Mouse (Mus musculus) heart, adult 8-10 months (tissue): ENCODE results near the gene Rad51. TPM values are rescaled to one million over a fixed set of nuclear protein-coding genes. Genes with fewer than 3 reads are reported as not detected.
A peak's percentile ranks its signal among the peaks of the same experiment; 100 is the strongest.

Source experiments
- DNase-seq: peaks from one replicate; pipeline ENCODE4 v3.0.0; 2022; ENCODE audit warnings: low spot score
- total RNA-seq, 4 experiments: library from RNA; stranded (reverse); gene quantifications; 2 replicates each; pipeline ENCODE4 v1.2.4; 2022

Rad51 gene
- under 1 TPM; 0.22 to 0.60 (median 0.28) TPM for total RNA-seq

DNA sequence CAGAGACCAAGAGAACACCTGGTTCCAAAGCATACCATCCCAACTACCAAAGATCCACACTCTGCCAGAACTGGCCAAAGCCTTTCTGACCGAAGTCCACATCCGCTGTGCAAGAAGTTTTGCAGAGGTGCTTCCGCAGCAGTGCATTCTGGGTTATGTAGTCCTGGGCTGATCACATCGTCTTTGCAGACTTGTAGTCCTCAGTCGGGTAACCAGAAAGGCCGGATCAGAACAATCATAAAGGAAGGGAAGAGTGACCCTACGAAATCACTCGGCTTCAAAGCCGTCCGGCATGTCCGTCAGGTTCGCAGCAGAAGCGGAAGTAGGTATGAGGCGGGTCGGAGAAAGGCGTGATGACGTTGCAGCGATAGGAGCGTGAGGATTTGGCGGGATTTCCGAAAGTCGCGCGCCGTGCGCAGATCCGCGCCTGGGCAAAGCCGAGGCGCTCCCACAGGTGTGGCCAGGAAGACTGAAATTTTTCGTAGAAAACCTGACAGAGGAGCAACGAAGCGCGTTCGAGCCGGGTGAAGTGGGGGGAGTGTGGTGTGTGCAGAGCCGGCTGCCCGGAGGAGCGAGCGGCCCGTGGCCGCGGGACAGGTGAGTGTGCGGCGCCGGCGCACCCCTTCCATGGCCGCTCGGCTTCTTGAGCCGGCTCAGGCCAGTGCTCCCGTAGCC, at the start of gene Rad51:
TSS of gene Rad51 (plus strand) at position 356 of the 675 bp plus-strand sequence.
- peak; percentile 87 for DNase-seq

DNA sequence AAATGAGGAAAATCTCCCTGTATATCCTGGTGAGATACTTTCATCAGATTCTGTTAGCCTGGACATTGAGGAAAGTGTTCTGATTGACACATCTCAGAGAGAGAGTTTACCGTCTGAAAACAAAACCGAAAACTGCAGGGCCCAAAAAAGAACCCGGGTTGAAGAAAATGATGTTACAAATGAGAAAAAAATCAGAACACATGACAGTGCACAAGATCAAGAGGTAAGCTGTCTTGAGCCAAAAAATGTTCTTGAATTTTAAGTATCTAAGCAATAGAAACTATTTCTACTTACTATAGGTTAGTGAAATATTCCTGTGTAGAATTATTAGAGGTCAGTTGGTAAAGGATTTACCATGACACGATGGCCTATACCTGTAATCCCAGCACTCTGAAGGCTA, 40.2 kb upstream of the Rad51 start:
- no peak for DNase-seq

DNA sequence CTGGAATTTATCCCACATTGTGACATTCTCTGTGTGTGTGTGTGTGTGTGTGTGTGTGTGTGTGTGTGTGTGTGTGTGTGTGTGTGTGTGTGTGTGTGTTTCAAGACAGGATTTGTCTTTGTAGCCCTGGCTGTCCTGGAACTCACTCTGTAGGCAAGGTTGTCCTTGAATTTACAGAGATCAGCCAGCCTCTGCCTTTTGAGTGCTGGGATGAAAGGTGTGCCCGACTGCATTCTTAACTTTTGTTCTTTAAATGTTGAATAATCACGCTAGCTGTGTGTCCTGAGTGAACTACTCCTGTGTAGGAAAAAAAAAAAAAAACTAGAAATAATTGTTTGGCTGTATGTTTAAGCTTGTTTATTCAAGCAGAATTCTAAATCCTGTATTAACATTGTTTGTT, 26.4 kb upstream of the Rad51 start:
- DNase-seq: no peak

DNA sequence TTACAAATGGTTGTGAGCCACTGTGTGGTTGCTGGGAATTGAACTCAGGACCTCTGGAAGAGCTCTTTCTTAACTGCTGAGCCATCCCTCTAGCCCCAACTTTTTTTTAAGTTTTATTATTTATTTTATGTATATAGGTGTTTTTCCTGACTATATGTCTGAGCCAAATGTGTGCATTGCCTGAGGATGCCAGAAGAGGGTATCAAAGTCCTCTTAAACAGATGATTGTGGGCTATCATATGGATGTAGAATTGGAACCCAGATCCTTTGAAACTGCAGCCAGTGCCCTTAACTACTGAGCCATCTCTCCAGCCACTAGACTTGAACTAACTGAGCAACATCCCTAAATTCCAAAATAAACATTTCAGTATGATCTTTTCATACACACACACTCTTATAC, 11.0 kb upstream of the Rad51 start:
- no peak for DNase-seq

DNA sequence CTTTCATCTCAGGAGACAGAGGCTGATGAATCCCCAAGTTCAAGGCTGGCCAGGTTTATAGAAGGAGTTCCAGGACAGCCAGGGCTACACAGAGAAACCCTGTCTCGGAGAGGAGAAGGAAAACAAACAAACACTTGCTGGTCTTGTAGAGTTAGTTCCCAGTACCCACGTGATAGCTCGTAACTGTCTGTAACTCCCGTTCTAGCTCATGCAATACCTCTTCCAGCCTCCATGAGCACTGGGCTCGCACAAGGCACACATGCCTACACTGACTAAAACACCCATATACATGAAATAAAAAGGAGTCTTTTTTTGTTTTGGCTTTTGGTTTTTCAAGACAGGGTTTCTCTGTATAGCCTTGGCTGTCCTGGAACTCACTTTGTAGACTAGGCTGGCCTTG, 6.0 kb upstream of the Rad51 start:
- DNase-seq: no peak

DNA sequence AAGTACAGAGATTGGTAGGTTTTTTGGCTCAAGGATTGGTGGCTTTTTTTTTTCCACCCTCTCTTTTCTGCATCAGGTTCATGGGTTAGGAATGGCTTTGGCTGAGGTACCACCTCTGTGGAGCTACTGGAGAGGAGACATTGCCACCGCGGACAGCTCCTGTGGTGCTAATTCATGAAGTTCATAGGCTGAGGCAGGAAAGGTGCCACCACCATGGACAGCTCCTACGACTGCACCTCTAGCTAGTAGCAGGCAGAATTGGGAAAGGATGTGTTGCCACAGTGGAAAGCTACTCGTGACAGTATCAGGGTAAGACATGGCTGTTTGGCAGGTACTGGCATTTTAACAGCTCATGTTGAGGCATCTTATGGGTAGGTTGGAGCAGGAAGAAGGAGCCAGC, 4.0 kb upstream of the Rad51 start:
- peak; percentile 19 for DNase-seq

DNA sequence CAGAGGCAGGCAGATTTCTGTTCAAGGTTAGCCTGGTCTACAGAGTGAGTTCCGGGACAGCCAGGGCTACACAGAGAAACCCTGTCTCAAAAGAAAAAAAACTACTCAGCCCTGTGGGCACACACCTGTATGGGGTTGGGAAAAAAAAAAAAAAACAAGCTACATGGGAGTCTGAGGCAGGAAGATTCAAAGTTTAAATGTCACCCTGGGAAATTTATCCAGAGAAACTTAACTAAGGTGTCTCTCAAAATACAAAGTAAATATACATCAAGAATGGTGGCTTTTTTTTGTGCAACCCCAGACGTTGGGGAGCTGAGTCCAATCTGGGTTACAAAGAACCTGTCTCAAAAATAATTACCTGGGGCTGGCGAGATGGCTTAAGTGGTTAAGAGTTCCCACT, 1.5 kb upstream of the Rad51 start:
- no peak for DNase-seq

DNA sequence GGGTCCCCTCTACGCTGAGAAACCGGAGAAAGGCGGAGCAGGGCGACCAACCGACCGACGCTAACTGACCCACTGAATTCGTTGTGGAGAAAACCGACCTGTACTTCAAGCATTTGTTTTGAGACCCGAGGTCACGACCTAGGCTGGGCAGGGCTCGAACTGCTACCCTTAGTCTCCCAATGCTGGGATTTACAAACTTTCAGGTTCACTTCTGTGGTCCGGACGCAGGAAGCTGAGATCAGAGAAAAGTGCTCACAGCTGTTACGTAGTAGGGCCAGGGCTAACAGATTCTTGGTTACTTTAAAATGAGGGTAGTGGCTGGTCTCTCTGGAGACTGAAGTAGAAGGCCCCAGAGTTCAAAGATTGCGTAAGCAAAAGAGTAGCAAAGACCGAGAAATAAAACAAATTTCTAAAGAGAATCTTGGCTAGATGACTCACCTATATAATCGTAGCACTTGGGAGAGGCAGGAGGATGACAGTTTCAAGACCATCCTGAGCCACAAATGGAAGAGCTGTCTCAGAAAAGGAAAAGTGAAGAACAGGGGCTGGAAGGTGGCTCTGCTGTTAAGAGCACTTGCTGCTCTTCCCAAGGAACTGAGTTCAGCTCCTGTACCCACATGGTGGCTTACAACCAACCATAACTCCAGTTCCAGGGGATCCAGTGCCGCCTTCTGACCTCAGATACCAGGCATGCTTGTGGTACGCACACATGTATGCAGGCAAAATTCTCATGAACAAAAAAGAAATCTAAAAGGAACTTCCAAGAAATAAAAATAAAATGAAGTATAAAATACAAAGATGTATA, 730 bp downstream of the Rad51 start:
- no peak for DNase-seq

DNA sequence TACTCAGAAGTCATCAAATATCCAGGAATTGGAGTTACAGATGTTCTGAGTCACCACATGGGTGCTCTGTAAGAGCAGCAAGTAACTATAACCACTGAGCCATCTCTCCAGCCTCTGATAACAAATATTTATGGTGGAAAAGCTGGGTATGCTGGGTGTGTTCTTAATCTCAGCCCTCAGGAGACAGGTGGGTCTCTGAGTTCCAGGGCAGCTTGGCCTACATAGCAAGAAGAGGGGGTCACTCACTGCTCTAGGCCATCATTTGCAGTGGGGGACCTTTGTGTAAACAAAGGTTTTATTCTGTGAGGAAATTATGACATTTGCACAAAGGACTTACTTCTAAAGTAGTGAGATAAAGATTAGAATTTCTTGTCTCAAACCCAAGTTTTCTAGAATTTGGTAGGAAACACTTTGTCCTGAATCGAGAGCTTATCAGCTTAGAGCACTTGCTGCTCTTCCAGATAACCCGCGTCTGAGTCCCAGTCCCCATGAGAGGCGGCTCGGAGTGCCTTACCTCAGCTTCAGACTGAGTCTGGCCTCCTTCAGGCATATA, 23.8 kb downstream of the Rad51 start:
- DNase-seq: no peak

DNA sequence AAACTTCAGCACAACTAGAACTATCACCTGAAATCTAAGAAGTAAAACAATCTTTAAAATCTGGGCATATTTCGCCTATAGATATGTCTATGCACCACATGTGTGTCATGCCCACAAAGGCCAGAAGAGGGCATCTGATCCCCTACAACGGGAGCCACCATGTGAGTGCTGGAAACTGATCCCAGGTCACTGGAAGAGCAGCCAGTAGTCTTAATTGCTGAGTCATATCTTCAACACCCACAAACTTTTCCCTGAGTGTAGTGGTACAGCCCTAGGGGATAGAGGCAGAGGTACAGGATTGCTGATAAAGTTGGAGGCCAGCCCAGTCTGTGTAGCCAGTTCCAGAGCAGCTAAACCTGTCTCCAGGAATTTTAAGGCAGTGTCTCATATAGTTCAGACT, 32.6 kb downstream of the Rad51 start:
- DNase-seq: no peak

DNA sequence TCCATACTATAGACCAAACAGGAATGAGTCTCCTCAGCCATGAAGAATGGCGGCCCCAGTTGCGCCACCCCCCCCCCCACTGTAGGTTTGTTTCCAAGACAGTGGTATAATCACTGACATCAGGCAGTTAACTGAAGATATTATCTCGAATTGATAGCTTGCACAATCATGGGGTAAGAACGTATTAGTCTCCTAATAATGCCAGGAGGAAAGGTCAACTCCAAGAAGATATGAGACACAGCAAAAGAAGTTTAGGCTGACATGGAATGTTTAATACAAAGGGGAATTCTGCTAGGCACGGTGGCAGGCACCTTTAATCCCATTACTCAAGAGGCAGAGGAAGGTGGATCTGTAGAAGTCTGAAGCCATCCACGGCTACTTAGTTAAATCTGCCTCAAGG, 33.8 kb downstream of the Rad51 start:
- no peak for DNase-seq

DNA sequence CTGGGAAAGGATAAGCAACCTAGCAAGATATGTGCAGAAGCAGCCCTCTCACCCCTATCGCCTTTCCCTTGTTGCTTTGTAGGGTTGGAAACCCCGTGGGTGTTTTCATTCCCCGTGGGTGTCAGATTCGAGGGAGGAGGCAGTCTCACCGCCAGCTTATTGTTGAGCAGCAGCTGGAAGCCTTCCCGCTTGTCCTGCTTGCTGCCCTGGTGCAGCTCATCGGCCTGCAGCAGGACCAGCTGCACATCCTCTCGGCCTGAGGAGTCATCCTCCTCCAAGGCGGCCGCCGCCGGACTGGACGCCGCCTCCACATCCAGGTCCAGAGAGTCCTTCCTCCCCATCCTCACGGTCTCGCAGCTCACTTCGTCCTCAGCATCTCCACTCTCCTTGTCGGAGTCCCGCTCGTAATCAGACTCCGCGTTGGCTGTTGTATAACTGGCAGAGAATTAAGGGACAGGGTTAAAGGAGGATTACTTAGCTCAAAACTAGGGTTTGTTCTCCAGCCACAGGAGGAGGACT, 34.6 kb downstream of the Rad51 start:
- DNase-seq: no peak

DNA sequence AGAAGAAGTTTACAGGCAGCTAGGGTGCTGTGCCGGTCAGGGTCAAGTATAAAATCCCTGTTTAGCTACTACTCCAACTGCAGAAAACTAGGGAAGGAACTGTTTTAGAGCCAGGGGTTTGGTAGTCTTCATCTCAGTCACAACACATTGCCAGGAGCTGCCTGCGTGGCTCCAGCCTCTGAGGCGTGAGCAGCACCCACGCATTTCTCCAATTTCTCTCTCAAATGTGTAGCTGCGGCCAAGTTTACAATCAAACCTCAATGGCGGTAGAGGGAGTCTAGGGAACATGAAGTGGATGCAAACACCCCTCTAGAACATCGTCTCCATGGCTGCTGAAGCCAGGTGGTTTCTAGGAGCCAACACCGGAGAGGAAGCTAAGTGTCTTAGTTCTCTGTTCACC, 35.2 kb downstream of the Rad51 start:
- DNase-seq: no peak

DNA sequence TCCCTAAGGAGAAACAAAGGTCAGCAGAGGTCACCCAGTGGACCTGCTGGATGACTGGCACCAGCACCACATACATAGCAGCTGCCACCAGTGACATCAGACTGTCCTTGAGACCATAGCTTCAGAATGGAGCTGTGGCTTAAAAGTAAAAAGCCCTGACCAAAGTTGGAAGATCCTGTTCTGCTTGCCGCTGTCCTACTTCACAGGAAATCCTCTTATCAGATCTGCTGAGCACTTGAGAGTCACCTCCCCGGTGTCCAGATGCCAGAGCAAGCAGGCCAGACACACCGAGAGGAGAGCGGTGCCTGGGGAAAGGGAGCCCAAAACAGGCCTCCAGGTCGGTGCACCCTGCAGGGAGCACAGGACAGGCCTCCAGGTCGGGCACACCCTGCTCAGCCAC, 39.7 kb downstream of the Rad51 start:
- no peak for DNase-seq

DNA sequence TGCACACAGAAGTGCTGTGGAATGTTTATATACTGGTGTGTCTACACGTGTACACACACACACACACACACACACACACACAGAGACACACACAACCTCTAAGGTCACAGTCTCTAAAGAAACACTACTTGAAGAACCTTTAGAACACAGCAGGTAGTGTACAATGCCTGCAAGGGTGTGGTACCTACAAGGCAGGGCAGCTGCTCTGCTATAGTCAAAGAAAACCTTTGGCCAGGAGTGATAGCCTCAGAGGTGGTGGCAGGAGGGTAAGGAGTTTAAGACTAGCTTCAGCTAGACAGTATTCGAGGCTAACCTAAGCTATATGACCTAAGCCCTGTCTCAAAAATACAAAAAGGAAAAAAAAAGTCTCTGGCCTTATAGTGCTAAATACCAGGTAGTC, 42.1 kb downstream of the Rad51 start:
- no peak for DNase-seq

DNA sequence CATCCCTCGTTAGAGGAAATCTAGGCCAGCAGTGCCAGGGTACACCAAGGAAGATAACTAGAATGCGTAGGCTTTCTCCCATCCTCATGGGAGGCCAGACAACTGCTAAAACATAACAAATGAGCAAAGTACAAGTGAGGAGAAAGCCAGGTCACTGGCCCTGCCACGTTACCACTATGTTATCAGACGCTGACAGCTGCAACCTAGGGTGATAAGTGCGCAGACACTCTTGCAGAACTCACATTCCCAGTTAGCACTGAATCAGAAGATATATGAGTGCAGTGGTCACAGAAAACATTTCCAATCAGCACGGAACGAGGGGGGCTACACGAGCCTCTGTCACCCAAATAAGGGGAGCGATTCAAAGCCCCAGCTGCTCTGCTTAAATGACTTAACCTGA, 42.8 kb downstream of the Rad51 start:
- no peak for DNase-seq

DNA sequence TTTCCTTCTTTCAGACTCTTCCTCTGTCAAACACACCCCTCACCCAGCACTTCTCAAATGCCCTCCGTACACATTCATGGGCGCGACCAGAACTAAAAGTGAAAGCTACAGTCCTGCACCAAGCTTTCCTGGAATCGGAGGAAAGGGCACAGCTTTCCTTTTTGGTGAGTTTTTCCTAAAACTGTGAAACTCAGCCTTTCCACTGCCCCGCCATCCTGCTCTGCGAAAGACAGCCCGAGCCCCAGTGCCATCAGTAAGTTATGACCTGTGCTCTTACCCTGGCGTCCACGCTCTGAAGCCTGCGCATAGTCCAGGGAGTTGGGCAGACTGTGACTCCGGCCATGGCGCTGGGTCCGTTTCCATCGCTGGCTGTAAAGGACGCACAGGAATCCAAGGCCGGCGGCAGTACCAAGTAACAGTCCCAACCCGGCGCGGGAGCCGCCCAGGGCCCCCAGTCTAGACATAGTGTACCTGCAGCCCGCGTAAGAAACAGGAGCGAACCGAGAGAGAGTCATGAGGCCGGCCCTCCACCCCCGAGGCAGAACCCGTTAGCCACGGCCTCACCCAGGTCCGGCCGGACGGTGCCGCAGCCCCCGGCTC, 43.6 kb downstream of the Rad51 start:
- DNase-seq: no peak

DNA sequence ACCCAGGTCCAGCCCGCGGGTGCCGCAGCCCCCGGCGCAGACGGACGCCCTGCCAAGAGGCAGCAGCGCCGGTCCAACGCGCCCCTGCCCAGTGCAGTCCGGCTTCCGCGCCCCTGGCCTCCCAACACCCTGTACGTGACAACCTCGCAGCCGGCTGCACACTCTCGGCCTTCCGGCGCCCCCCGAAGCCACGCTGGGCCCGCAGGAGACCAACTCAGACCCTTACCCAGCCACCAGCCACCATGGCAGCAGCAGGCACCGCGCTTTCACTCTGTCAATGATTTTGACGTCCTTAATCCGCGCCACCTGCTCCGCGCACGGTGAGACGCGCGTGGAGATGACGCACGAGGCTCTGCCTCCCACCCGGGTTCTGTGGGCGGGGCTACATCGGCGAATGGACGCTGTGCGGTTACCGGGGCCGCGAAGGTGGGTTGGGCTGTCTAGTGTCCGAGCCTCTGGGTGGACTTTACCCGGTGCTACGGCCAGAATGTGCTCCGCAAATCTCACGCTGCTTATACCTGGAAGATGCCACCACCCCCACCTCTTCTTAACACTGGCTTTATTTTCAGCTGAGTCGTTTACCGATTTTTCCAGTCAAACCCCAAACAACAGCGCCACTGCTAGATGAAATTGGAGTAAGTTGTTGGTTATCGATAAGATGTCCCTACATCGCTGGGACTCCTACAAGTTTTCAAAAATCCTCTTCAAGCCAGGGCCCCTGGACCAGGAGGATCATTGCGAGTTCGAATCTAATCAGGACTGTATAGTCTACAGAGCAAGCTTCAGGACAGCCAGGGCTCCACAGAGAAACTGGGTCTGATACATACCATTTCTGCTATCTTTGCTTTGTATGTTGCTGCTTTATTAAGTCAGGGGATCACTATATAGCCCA, 44.3 kb downstream of the Rad51 start, which contains the start of gene Rmdn3:
TSS of gene Rmdn3 (minus strand) at position 354 of the 892 bp plus-strand sequence.
- peak; percentile 91 for DNase-seq

DNA sequence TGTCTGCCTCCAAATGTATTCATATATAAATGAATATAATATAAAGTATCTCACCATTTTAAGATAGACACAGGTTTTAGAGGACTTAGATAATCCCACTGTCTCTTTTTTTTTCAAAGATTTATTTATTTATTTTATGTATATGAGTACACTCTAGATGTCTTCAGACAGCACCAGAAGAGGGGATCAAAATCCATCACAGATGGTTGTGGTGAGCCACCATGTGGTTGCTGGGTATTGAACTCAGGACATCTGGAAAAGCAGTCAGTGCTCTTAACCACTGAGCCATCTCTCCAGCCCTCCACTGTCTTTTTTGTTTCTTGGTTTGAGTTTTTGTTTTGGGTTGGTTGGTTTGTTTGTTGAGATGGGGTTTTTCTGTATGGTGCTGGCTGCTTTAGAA, 45.2 kb downstream of the Rad51 start:
- no peak for DNase-seq

DNA sequence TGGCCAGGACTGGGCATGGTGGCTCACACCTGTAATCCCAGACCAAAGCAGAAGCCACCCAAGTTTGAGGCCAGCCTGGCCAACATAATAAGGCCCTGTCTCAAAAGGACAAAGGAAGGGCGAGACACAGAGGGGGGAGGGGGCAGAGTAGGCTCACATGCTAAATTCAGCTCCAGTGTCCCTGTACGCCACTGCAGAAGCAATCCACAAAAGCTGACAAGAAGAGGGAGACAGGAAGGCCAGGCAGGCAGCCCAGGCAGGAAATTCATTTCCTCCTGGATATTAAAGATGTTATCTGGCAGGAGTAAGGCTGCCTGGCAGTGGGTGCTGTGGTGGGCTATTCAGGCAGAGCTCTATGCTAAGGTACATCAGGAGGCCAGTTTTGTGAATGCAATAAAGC, 48.7 kb downstream of the Rad51 start:
- DNase-seq: no peak

DNA sequence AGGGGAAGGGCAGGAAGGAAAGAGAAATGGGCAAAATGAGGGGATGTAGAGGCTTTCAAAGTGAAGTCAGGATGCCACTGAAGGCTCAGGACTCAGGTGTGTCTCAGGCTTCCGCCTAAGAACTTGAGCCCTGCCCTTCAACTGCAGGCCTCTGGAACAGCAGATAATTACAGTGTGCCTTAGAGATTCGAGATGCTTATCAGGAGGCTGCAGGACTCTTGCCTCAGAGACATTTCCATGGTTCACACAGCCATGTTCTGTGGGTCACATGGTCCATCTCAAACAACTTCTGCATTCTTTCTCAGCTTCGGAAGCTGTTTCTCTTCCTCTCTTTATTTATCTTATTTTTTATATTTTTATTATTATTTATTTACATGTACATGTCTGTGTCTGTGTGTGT, 50.5 kb downstream of the Rad51 start:
- no peak for DNase-seq
